ENCODE assay signal across 7 mouse cellular contexts in genomic region chr6:72235807-72236407, GRCm38 (mm10). TPM values are rescaled to one million over a fixed set of nuclear protein-coding genes. Genes with fewer than 3 reads are reported as not detected.
DNase-seq lines count a peak whose midpoint lies in the region; ATAC-seq and TF ChIP-seq lines count a peak whose summit lies in the region.

No protein-coding gene starts in this region.

- TF ChIP-seq CTCF in testis, adult 2 months (IDR thresholded peaks at IDR 0.05; ENCODE audit: control insufficient read depth, insufficient read depth, insufficient replicate concordance, low read depth, low read length) = no peak

- H3K27me3 ChIP-seq in testis, adult 2 months (ENCODE audit: control insufficient read depth, insufficient read depth, low read length) = no peaks in the 10 kb centered on the region
- peaks cover 24% of the 10 kb centered on the region; the same call in 1 of the 2 replicates for H3K27me3 ChIP-seq in forebrain, embryonic 16.5 days (replicated peaks; ENCODE audit: control insufficient read depth, insufficient read depth, low read length)
- peaks cover 100% of the 10 kb centered on the region for H3K27me3 ChIP-seq in liver, embryonic 15.5 days

- H3K9me3 ChIP-seq in forebrain, embryonic 16.5 days (ENCODE audit: control insufficient read depth, low read length) = no peaks in the 10 kb centered on the region
- no peaks in the 10 kb centered on the region for H3K9me3 ChIP-seq in liver, embryonic 15.5 days (replicated peaks)

- H3K27ac ChIP-seq in testis, adult 2 months (ENCODE audit: control insufficient read depth, insufficient read depth, low read depth, low read length) = no peak overlapping the region
- H3K27ac ChIP-seq in forebrain, embryonic 16.5 days (ENCODE audit: low read length) = no peak overlapping the region
- H3K27ac ChIP-seq in liver, embryonic 15.5 days (replicated peaks) = no peak overlapping the region

- peak overlapping the region; percentile 52 for H3K9ac ChIP-seq in forebrain, embryonic 16.5 days (replicated peaks; ENCODE audit: low read depth, low read length)
- H3K9ac ChIP-seq in liver, embryonic 15.5 days = no peak overlapping the region

- peak overlapping the region; percentile 71 for H3K4me3 ChIP-seq in testis, adult 2 months (ENCODE audit: control insufficient read depth, low read depth, low read length)
- H3K4me3 ChIP-seq in forebrain, embryonic 16.5 days (replicated peaks; ENCODE audit: low read length) = peak overlapping the region; percentile 56
- peak overlapping the region; percentile 52; the same call in 1 of the 2 replicates for H3K4me3 ChIP-seq in liver, embryonic 15.5 days (replicated peaks)

- intact Hi-C loops in left cerebral cortex, postnatal 14 days (cut with DNase I) = no loop called here

- 38% methylated on average over 16 of the region's 16 CpGs for WGBS in forebrain, embryonic 16.5 days
- 22% methylated on average over 16 of the region's 16 CpGs for WGBS in liver, embryonic 15.5 days (ENCODE audit: insufficient replicate concordance)

- no peaks in the 10 kb centered on the region for H3K36me3 ChIP-seq in testis, adult 2 months (ENCODE audit: control insufficient read depth, insufficient read depth, low read length)
- H3K36me3 ChIP-seq in forebrain, embryonic 16.5 days (ENCODE audit: control insufficient read depth, insufficient read depth) = no peaks in the 10 kb centered on the region
- H3K36me3 ChIP-seq in liver, embryonic 15.5 days (replicated peaks) = no peaks in the 10 kb centered on the region

- H3K4me1 ChIP-seq in testis, adult 2 months (ENCODE audit: control insufficient read depth, insufficient read depth, low read length) = peaks cover 24% of the 10 kb centered on the region
- H3K4me1 ChIP-seq in forebrain, embryonic 16.5 days (replicated peaks; ENCODE audit: control insufficient read depth, insufficient read depth, low read length) = peaks cover 23% of the 10 kb centered on the region
- H3K4me1 ChIP-seq in liver, embryonic 15.5 days (replicated peaks) = peaks cover 14% of the 10 kb centered on the region

- no peak for DNase-seq in testis, postnatal 14 days (ENCODE audit: low spot score)
- no peak for DNase-seq in spleen, postnatal 10 days (ENCODE audit: low spot score in 2 of 2)
- no peak for DNase-seq in thymus, postnatal 14 days
- no peak for DNase-seq in left cerebral cortex, postnatal 14 days (ENCODE audit: low spot score in 2 of 2)

- H3K4me2 ChIP-seq in forebrain, embryonic 16.5 days (ENCODE audit: low read length) = peak overlapping the region; percentile 100
- H3K4me2 ChIP-seq in liver, embryonic 15.5 days = peak overlapping the region; percentile 71

- TF ChIP-seq POLR2A in testis, adult 2 months (IDR thresholded peaks at IDR 0.05; ENCODE audit: control insufficient read depth, low read depth, low read length) = no peak

- ATAC-seq in forebrain, embryonic 16.5 days = no peak
- no peak for ATAC-seq in liver, embryonic 15.5 days (ENCODE audit: insufficient read depth)

RNA-seq across cellular contexts. Expression of gene Atoh8, which starts 0.5 kb away (rescaled TPM):
- 390 and 420 TPM in 2 replicates for polyA plus RNA-seq in testis, adult 2 months (2012; rRNA removed)
- 2.7 and 3.0 TPM in 2 replicates for polyA plus RNA-seq in forebrain, embryonic 16.5 days (2015; fragmentation: Nextera tagmentation; extraction: Ambion mirVana)
- 0.88 and 0.96 TPM in 2 replicates for polyA plus RNA-seq in liver, embryonic 15.5 days (2015; fragmentation: Nextera tagmentation; extraction: Ambion mirVana)
- total RNA-seq in left cerebral cortex, postnatal 14 days (2021) = 1 to 10 TPM; 1.2 to 1.3 TPM

Comparison
In these comparisons a context has a peak if more than half of its experiments do, and no peak if none do; other contexts are left out.
1. RNA of gene Atoh8, which starts 0.5 kb away (polyA plus RNA-seq): 390 to 420 TPM in testis, adult 2 months; 2.7 to 3.0 TPM in forebrain, embryonic 16.5 days and 0.88 to 0.96 TPM in liver, embryonic 15.5 days; every median in the first group is over 10 times any median in the second.
2. Peak in every context shown above with its lines, with median percentiles within 50 percentile points of each other: H3K4me3 ChIP-seq.